Mouse (Mus musculus): ENCODE data around the gene Cox15.

The Cox15 gene

GRCm38 (mm10) chr19:43752489-43753225, at the start of gene Cox15, which contains the start of gene Cutc:
Gene Cox15 (minus strand): TSS chr19:43753000.
Gene Cutc (plus strand): TSS chr19:43752996.
- peak; percentile 86 to 96 for DNase-seq (ENCODE audit: low spot score in 2 of 2)

- no peak for DNase-seq (ENCODE audit: low spot score in 2 of 2)
These were observed 48.7 kb upstream of the Cox15 start for GRCm38 (mm10) chr19:43801427-43802051.

GRCm38 (mm10) chr19:43797216-43797615, 44.4 kb upstream of the Cox15 start:
- no peak for DNase-seq (ENCODE audit: low spot score in 2 of 2)

GRCm38 (mm10) chr19:43795511-43795910, 42.7 kb upstream of the Cox15 start:
- DNase-seq (ENCODE audit: low spot score in 2 of 2), result no peak

DNA sequence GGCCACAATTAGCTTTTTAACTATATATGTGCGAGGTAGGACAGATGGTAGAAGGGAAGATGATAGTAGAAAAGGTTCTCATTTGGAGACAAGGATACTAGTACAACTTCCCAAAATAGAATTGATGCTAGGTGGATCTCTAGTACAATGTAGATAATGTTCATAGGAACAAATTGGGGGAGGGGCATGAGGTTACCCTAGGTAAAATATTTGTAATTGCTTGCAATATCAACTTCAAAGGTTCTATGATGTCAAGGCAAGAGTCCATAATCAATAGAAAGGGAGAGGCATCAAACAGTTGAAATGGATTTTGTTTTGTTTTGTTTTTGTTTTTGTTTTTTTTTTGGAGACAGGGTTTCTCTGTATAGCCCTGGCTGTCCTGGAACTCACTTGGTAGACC, 41.2 kb upstream of the Cox15 start:
- DNase-seq (ENCODE audit: low spot score in 2 of 2), result no peak

DNA sequence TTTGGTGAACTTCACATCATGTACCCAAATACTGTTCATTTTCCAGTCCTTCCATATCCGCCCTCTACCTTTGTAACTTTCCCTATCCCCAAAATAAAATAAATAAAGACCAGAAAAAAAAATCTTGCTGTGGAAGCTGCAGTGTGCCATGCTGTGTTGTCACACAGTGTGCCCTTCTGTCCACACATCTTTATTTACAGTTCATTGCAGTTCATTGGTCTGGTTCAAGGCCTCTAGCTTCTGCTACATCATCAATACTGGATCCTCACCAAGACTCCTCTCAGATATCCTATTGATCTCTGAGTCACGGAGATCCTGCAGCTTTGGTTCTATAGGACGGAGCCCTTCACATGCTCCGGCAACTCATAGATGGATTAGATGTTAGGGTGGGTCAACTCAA, 39.7 kb upstream of the Cox15 start:
- DNase-seq (ENCODE audit: low spot score in 2 of 2), result no peak

GRCm38 (mm10) chr19:43789817-43790216, 37.0 kb upstream of the Cox15 start:
- DNase-seq (ENCODE audit: low spot score in 2 of 2), result no peak

GRCm38 (mm10) chr19:43786249-43787026, 33.6 kb upstream of the Cox15 start:
- no peak for DNase-seq (ENCODE audit: low spot score in 2 of 2)

- no peak for DNase-seq (ENCODE audit: low spot score in 2 of 2)
These were observed 32.0 kb upstream of the Cox15 start for GRCm38 (mm10) chr19:43784761-43785160.

DNA sequence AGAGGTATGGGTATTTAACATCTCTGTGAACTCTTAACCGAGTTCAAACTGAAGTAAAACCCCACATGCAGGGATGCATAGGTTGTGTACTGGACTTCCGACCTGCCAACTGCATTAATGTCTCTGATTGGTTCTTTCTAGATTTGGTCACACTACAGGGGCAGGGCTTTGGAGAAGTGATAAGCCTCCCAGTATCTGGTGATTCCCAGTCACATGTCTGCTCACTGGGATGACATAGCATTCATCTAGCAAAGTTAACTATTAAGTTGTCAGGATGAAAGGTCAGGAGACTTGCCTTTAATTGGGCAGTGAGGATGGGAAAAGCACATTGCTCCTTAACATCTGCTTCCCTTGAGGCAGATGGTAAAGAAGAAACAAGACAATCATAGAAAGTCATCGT, 29.2 kb upstream of the Cox15 start, which contains the start of gene Abcc2:
TSS of gene Abcc2 (plus strand) at position 213 of the 400 bp plus-strand sequence.
- DNase-seq (ENCODE audit: low spot score in 2 of 2), result no peak

DNA sequence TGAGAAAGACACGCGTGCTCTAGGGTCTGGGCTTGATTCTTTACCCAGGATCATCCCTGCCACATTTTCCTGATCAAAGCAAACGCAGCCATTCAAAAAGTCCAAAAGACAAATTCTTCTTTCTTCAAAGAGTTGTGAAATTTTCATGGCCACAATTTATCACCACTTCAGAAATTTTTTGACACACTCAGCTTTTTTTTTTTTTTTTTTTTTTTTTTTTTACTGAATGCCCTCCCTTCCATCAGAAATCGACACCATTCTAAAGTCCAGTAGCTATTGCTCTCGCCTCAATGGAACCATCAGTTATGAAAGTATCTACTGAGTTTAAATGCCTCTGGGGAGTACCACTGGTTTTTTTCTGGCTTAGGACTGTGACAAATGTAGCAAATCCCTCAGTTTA, 27.6 kb upstream of the Cox15 start:
- no peak for DNase-seq (ENCODE audit: low spot score in 2 of 2)

GRCm38 (mm10) chr19:43777308-43777707, 24.5 kb upstream of the Cox15 start:
- no peak for DNase-seq (ENCODE audit: low spot score in 2 of 2)

DNA sequence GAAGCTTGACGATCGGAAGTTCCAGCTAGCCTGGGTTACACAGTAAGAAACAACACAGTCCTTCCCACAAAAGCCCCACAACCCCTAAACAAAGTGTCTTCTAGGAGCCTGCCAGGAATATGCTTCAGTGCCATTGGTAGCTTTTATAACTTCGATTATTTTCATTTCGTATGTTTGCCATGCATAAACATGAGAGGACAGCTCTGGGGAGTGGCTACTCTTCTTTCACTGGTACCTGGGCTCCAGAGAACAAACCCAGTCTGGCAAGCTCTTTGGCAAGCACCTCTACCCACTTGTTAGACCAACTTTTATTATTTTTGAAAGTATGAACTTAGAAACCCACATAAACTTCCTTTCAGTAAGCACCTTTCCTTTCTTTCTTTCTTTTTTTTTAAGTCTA, 23.8 kb upstream of the Cox15 start:
- no peak for DNase-seq (ENCODE audit: low spot score in 2 of 2)

- no peak for DNase-seq (ENCODE audit: low spot score in 2 of 2)
These were observed 22.6 kb upstream of the Cox15 start for GRCm38 (mm10) chr19:43775433-43775832.

GRCm38 (mm10) chr19:43772311-43772710, 19.5 kb upstream of the Cox15 start:
- DNase-seq (ENCODE audit: low spot score in 2 of 2), result no peak

GRCm38 (mm10) chr19:43771499-43771969, 18.7 kb upstream of the Cox15 start:
- DNase-seq (ENCODE audit: low spot score in 2 of 2), result no peak

- DNase-seq (ENCODE audit: low spot score in 2 of 2), result no peak
These were observed 17.8 kb upstream of the Cox15 start for GRCm38 (mm10) chr19:43770584-43770983.

DNA sequence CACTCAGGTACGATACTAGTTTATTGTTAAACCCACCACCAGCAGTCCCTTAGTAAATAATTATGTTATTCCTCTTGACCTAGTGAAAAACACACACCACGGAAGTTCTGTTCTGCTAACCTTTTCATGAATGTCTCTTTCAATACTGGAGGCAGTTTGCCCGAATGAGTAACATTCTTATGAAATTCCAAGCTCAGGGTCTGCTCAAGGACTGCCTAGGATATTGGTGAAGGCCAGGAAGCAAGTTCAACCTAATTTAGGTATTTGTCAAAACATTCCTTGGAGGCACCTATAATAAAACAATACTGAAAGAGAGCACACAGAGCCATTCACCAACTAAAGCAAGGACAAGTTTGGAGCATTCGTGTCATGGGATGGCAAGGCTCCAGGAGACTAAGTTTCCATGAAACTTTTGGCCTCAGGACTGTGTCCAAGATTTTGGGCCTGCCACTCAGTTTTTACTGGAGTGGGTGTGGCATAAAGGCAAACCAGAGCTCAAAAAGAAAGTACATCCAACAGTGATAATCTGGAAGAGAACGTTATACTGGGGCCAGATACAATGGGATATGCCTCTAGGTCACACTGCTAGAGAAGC, 16.7 kb upstream of the Cox15 start:
- DNase-seq (ENCODE audit: low spot score in 2 of 2), result no peak

- DNase-seq (ENCODE audit: low spot score in 2 of 2), result no peak
These were observed 14.9 kb upstream of the Cox15 start for GRCm38 (mm10) chr19:43767549-43768322.

- DNase-seq (ENCODE audit: low spot score in 2 of 2), result no peak
These were observed 13.7 kb upstream of the Cox15 start for GRCm38 (mm10) chr19:43766451-43766850.

DNA sequence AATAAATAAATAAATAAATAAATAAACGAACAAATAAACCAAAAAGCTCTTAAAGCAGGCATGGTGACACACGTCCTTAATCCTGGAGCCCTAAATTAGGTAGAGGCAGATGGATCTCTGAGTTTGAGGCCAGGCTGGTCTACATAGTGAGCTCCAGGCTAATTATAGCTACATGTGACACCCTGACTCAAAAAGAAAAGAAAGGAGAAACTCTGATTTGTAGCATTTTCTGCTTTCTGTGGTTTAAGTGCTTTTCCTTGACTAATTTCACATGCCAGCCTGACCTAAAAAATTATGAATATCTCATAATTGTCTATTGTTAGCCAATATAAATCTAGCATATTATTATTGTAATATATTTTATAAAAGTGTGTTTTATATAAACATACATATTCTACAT, 9.6 kb upstream of the Cox15 start:
- no peak for DNase-seq (ENCODE audit: low spot score in 2 of 2)

All from left cerebral cortex, adult 9 months (tissue).